Mouse (Mus musculus) embryonic fibroblast, embryonic 13.5 days (primary cell): ENCODE results near the gene Bpnt1.

Experiments used
- CTCF ChIP-seq: IDR thresholded peaks from 2 replicates; pipeline ENCODE4 v1.5.1; 2011; ENCODE audit warnings: mild to moderate bottlenecking, control low read depth, low read length, moderate library complexity, borderline replicate concordance; ENCODE audit not compliant: insufficient read depth
- POLR2A ChIP-seq: IDR thresholded peaks from 2 replicates; pipeline ENCODE4 v1.6.1; 2011; ENCODE audit warnings: low read depth, mild to moderate bottlenecking, control low read depth, low read length, moderate library complexity

GRCm38 (mm10) chr1:185349741-185350140, 17.8 kb downstream of the Bpnt1 start:
- TF ChIP-seq CTCF = no peak
- no peak for TF ChIP-seq POLR2A
